Mouse (Mus musculus): ENCODE measurements at regions not wholly inside any gene's neighbourhood (a gene's known extent, or its start where the extent isn't known, plus 50 kb on each side); places are given as distances from the start of the nearest gene placed in this dataset.

DNA sequence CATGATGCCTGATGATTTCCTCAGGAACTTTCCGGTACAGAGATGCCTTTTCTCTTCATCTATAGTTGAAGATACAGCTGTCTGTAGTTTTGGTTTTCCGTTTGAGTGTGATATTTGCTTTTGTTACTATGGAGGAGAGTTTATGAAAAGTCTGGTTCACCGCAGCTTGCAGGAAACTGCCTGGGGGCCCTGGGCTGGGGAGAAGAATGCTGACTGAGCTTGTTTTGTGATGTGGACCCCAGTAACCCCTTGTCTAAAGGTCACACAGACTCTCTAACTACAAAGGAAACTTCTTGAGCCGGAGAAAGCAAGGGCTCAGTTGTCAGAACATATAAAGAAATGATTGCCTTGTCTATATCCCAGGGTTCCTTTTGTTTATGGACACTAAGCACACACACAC lies 325.8 kb upstream of the Mki67 start:
- ATAC-seq = no peak
- H3K4me3 ChIP-seq = no peak overlapping the region
- no peaks in the 10 kb centered on the region for H3K36me3 ChIP-seq
- no peaks in the 10 kb centered on the region; the same call in none of the 2 replicates for H3K27me3 ChIP-seq (replicated peaks)
- H3K9ac ChIP-seq = no peak overlapping the region
- H3K9me3 ChIP-seq (replicated peaks) = no peaks in the 10 kb centered on the region
- no peaks in the 10 kb centered on the region for H3K4me1 ChIP-seq
- H3K4me2 ChIP-seq = no peak overlapping the region
- WGBS (ENCODE audit: insufficient replicate concordance) = 53% methylated on average over 4 of the region's 4 CpGs
- H3K27ac ChIP-seq = no peak overlapping the region

DNA sequence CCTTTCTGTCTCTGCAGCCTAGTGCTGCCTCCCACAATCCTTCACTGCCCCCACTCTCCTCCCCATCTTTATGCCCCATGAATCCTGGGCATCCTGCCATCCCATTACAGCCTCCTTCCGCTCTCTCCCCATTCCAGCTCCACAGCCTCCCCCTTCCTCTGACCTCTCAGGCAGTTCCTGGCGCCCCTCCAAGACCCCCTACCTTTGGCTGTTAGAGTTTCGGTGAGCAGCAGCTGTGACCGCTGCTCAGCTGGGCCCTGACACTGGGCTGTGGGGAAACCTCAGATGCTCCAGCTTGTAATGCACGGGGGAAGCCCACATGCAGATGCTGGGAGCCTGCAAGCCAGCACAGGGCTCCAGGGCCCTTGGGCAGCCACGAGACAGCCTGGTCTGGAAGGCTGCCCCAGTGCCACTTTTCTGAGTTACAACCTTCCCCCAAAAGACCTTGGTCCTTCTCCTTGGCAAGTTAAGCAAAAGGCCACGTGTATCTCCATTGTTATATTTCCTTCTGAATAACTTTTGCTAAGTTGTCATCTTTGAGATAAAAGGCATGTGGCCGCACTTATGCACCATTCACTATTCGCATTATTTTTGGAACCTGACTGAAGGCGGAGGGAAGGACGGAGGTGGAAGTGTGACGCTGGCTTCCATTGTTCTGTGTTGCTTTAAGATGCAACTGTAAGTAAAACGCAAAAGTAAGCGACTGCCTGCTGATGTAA lies 330.6 kb upstream of the Mki67 start:
- 42% methylated on average over 14 of the region's 14 CpGs for WGBS (ENCODE audit: insufficient replicate concordance)
- no peak for ATAC-seq
- no peaks in the 10 kb centered on the region for H3K9me3 ChIP-seq (replicated peaks)
- no peak overlapping the region for H3K4me2 ChIP-seq
- no peak overlapping the region for H3K9ac ChIP-seq
- H3K36me3 ChIP-seq = no peaks in the 10 kb centered on the region
- H3K27me3 ChIP-seq (replicated peaks) = no peaks in the 10 kb centered on the region; the same call in none of the 2 replicates
- no peak overlapping the region for H3K27ac ChIP-seq
- no peaks in the 10 kb centered on the region for H3K4me1 ChIP-seq
- H3K4me3 ChIP-seq = no peak overlapping the region

DNA sequence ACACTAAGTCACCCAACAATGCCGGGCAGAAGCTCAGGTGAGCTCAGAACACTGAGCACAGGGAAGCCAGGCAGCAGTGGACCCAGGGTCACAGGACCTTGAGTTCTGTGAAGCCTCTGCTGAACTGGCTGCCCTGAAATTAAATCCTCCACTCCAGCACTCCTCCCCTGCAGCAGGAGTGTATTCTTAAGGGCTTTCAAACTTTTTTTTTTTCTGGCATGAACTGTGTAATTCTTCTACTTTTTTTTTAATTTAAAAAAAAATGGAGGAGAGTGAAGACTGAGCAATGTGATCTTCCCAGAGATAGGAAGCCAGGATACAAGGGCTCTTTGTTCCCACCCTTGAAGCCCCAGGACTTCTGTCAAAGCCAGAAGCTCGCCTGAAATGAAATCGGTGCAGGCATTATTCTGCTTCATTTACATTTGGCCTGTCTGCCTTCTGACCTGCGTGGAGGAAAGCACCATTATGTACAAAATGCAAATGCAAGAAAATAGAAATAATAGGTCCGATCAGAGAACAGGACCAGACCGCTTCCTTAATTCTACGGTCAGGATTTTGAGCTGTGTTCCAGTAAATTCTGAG lies 331.3 kb upstream of the Mki67 start:
- Histone ChIP-seq H3K9me3 (replicated peaks) (no peaks in the 10 kb centered on the region), H3K36me3 (no peaks in the 10 kb centered on the region), H3K27me3 (replicated peaks) (no peaks in the 10 kb centered on the region; the same call in none of the 2 replicates), H3K9ac (no peak overlapping the region), H3K4me3 (no peak overlapping the region), H3K27ac (no peak overlapping the region), H3K4me1 (no peaks in the 10 kb centered on the region), H3K4me2 (no peak overlapping the region)
- no peak for ATAC-seq
- 50% methylated on average over 7 of the region's 7 CpGs for WGBS (ENCODE audit: insufficient replicate concordance)

DNA sequence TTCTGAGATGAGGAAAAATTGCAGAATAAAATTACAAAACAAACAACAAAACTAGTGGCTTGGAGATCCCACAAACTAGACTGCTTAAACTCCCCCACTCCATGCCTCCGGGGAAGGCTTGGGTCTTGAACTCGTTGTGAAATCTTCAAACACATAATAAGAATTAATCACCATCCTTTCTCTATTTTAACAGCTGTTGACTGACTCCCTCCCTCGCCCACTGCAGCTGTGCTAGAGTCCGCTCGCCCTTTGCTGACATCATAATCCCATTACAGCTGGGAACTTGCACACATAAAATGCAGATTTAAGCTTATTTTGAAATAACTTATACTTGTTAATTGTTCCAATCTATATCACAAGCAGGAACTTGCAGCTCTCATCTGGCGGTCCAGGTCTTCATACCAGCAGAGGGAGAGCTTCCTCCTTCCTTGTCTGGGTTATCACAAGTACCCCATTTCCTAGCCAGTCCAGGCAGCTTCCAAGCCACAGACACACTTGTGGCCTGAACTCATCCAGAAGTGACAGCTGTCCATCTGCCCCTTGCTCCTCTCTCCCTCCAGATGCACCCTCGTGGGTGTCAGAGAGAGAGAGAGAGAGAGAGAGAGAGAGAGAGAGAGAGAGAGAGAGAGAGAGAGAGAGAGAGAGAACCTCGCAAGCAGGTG lies 332.9 kb upstream of the Mki67 start:
- no peaks in the 10 kb centered on the region for H3K36me3 ChIP-seq
- 52% methylated on average over 7 of the region's 8 CpGs for WGBS (ENCODE audit: insufficient replicate concordance)
- no peak for ATAC-seq
- H3K4me2 ChIP-seq = no peak overlapping the region
- H3K4me3 ChIP-seq = no peak overlapping the region
- no peaks in the 10 kb centered on the region; the same call in none of the 2 replicates for H3K27me3 ChIP-seq (replicated peaks)
- H3K4me1 ChIP-seq = no peaks in the 10 kb centered on the region
- H3K27ac ChIP-seq = no peak overlapping the region
- no peaks in the 10 kb centered on the region for H3K9me3 ChIP-seq (replicated peaks)
- no peak overlapping the region for H3K9ac ChIP-seq

DNA sequence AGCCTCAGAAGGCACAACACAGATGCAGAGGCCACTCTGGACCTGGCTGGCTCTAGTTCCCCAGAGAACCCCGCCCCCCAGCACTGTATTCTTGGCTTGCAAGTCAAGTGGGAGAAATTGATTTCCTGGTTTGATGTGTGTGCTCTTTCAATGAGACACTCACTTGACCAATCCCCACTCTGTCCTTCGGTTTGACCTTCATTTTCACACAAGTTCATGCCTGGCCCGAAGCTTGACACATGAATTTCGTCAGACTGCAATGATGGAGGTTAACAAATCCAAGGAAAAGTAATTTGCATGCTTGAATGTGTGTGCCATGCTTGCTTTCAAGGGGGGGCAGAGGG lies 333.4 kb upstream of the Mki67 start:
- Histone ChIP-seq H3K27ac (no peak overlapping the region), H3K36me3 (no peaks in the 10 kb centered on the region), H3K27me3 (replicated peaks) (no peaks in the 10 kb centered on the region; the same call in 1 of the 2 replicates), H3K4me2 (no peak overlapping the region), H3K4me1 (no peaks in the 10 kb centered on the region), H3K9me3 (replicated peaks) (no peaks in the 10 kb centered on the region), H3K9ac (no peak overlapping the region), H3K4me3 (no peak overlapping the region)
- no peak for ATAC-seq
- 56% methylated on average over 4 of the region's 4 CpGs for WGBS (ENCODE audit: insufficient replicate concordance)

DNA sequence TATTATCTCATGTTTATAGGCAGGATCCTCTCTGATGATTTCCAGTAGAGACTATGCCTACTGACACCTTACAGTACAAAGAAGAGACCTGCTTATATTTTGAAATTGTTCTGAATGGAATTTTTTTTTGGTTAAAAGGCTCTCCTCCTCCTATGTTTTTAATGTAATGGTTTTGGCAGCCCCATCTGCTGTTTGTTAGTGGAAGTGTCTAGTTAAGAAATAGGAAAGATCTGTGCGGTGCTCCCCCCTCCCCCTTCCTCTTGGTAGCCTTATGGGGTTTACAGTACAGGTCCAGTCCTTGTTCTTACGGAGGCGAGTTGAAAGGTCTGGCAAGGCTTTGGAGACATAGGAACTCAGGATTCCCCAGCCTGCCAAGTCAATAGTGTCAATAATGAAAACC lies 334.0 kb upstream of the Mki67 start:
- Histone ChIP-seq H3K27me3 (replicated peaks) (no peaks in the 10 kb centered on the region; the same call in 1 of the 2 replicates), H3K9ac (no peak overlapping the region), H3K27ac (no peak overlapping the region), H3K36me3 (no peaks in the 10 kb centered on the region), H3K4me1 (no peaks in the 10 kb centered on the region), H3K9me3 (replicated peaks) (no peaks in the 10 kb centered on the region), H3K4me3 (no peak overlapping the region), H3K4me2 (no peak overlapping the region)
- ATAC-seq = no peak
- 46% methylated on average over 3 of the region's 3 CpGs for WGBS (ENCODE audit: insufficient replicate concordance)

DNA sequence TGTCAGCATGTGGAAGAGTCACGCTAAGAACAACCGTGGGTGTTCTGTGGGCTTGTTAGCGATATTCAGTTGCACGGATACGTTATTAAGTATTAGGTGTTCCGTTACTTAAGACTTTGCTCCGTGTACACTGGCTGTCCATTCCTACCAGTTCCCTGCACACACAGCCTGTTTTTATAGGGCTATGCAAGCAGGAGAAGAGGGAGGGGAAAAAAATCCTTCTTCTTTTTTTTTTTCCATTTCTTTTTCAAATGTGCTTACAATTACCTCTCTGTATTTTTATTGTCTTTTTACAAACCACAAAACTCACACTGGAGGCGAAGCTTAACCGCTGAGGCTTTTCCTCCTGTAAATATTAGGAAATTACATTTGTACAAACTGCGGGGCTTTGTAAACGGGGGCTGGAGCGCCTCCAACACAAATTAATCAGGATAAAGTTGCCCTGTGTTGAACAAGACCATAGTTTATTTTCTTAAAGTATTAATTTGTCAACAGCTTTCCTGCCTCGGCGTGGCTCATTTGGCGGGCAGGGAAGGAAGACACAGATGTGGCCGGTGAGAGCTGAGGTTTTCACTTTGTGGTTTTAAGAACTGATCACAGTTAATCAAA lies 340.8 kb upstream of the Mki67 start:
- 61% methylated on average over 16 of the region's 16 CpGs for WGBS (ENCODE audit: insufficient replicate concordance)
- H3K4me2 ChIP-seq = no peak overlapping the region
- H3K36me3 ChIP-seq = no peaks in the 10 kb centered on the region
- no peak overlapping the region for H3K9ac ChIP-seq
- no peaks in the 10 kb centered on the region for H3K4me1 ChIP-seq
- no peak for ATAC-seq
- no peak overlapping the region for H3K27ac ChIP-seq
- H3K27me3 ChIP-seq (replicated peaks) = no peaks in the 10 kb centered on the region; the same call in 1 of the 2 replicates
- no peaks in the 10 kb centered on the region for H3K9me3 ChIP-seq (replicated peaks)
- H3K4me3 ChIP-seq = no peak overlapping the region

DNA sequence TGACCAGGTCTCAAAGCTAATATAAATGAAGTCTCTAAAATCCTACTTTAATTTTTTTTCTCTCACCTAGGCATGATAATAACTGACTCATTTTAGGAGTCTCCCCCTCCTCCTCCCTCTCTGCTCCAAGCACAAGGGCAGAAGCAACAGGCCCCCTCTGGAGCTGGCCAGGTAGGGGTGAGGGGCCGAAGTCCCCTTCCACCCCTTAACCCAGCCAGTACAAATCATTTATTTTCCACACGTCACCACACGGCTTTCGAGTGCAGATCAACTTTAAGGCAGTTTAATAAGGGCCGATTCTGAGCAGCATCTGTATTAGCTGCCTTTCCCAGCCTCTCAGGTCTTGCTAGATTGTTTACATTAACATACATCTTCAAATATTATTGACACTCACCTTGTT lies 342.2 kb upstream of the Mki67 start:
- Histone ChIP-seq H3K9me3 (replicated peaks) (no peaks in the 10 kb centered on the region), H3K36me3 (no peaks in the 10 kb centered on the region), H3K9ac (no peak overlapping the region), H3K4me3 (no peak overlapping the region), H3K4me1 (no peaks in the 10 kb centered on the region), H3K27me3 (replicated peaks) (no peaks in the 10 kb centered on the region; the same call in 1 of the 2 replicates), H3K27ac (no peak overlapping the region), H3K4me2 (no peak overlapping the region)
- no peak for ATAC-seq
- 70% methylated on average over 5 of the region's 5 CpGs for WGBS (ENCODE audit: insufficient replicate concordance)

DNA sequence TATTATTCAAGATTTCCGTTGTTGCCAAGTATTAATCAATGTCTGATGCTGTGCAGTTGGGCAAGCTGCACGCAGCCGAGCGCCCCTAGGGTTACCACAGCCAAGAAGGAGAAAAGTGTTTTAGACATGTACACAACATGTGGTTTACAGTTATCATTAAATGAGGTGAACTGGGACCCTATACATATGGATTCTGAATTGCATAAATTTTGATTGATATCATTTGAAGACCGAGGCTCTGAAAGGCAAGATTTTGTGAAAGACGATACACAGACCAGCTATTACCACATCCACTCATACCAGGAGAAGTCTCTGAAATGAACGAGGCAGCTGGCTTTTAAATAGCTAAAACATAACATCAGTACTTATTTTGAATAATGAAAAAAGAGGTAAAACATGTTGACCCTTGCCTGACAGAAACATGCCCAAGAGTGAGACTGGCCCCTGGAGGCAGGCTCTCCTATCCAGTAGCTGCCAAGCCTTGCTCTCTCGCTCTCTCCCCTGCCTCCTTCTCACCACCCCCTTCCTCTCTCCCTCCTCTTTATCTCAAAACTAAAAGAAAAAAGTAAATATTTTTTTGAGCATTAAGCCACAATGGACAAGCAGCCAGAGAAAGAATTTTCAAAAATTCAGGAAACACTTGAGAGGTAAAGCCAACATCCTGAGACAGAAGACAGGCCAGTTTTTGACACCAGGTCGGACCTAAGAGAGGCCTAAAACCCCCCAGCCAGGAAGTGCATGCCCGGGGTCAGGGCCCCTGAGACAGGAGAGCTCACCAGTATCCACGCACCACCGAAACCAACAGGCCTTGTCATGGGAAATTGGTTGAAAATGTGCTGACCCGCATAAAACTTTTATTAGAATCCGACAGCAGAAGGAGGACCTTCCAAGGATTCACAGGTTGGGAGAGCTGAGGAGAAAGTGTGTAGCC lies 342.9 kb upstream of the Mki67 start:
- Histone ChIP-seq H3K4me3 (no peak overlapping the region), H3K27me3 (replicated peaks) (no peaks in the 10 kb centered on the region; the same call in 1 of the 2 replicates), H3K4me2 (no peak overlapping the region), H3K36me3 (no peaks in the 10 kb centered on the region), H3K27ac (no peak overlapping the region), H3K9me3 (replicated peaks) (no peaks in the 10 kb centered on the region), H3K4me1 (no peaks in the 10 kb centered on the region), H3K9ac (no peak overlapping the region)
- 54% methylated on average over 14 of the region's 14 CpGs for WGBS (ENCODE audit: insufficient replicate concordance)
- no peak for ATAC-seq

DNA sequence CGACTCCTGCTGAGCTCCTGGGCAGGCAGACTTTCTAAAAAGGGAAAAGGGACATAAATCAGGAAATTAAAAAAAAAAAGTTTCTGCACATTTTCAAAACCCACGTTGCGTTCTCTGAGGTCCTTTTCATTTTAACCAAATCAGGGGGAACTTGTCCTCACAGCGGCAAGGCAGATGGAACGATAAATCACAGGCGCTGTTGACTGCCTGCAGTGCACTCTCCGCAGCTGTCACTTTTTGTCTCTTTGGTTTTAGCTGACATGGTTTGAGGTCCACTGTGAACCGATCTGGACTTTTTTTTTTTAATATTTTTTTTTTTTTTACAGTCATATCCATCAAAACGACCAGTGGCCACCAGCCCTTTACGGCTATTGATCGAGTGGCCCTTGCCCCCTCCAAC lies 343.7 kb upstream of the Mki67 start:
- Histone ChIP-seq H3K4me1 (no peaks in the 10 kb centered on the region), H3K9me3 (replicated peaks) (no peaks in the 10 kb centered on the region), H3K9ac (no peak overlapping the region), H3K36me3 (no peaks in the 10 kb centered on the region), H3K4me2 (no peak overlapping the region), H3K4me3 (no peak overlapping the region), H3K27ac (no peak overlapping the region), H3K27me3 (replicated peaks) (no peaks in the 10 kb centered on the region; the same call in 1 of the 2 replicates)
- 49% methylated on average over 11 of the region's 11 CpGs for WGBS (ENCODE audit: insufficient replicate concordance)
- no peak for ATAC-seq

DNA sequence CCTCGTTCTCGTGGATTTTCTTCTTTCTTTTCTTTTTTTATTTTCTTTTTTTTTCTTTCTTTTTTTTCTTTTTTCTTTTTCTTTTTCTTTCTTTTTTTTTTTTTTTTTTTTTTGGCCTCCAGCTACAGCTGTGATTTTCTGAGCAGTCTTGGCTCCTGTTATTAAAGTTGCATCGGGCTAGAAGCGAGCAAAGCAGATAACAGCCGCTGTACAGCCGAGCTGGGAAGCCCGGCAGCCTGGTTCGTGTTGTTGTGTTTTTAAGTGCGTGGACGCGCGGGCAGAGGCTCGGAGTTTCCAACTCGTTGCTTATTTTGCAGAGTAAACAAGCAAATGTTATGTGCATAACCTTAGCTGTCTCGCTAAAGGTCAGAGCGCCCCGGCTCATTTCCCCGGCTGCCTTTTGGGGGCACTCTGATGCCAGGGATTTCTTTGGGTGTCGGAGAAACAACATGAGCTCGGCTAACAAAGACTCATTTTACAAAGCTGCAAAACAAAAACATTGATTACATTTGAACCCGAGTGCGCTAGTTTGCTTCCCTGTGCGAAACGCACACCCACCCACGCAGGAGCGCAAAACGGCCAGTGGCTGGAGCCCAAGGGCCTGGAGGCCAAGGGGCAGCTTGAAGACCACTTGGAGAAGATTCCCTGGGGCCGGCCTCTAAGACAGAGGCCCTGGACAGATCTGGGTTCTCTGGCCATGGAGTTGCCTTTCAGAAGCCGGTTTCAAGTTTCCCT lies 344.3 kb upstream of the Mki67 start:
- Histone ChIP-seq H3K4me2 (peak overlapping the region; percentile 48), H3K9me3 (replicated peaks) (no peaks in the 10 kb centered on the region), H3K9ac (no peak overlapping the region), H3K36me3 (no peaks in the 10 kb centered on the region), H3K4me1 (no peaks in the 10 kb centered on the region), H3K27me3 (replicated peaks) (no peaks in the 10 kb centered on the region; the same call in 1 of the 2 replicates), H3K4me3 (0 out of 2 replicates have a peak overlapping the region, but pooled peaks have one; percentile 11), H3K27ac (no peak overlapping the region)
- no peak for ATAC-seq
- WGBS (ENCODE audit: insufficient replicate concordance) = 27% methylated on average over 29 of the region's 29 CpGs

Data from liver, embryonic 12.5 days (tissue).